Mouse (Mus musculus) MEL (cell line): ENCODE data around the gene Ccdc187. TPM values are rescaled to one million over a fixed set of nuclear protein-coding genes. Genes with fewer than 3 reads are reported as not detected.

Experiments
- DNase-seq: peaks from one replicate; pipeline ENCODE4 v3.0.0; 2011; ENCODE audit warnings: low read depth, low spot score
- H3K27ac ChIP-seq: 2 replicates; pipeline ENCODE4 v1.5.1; 2012; ENCODE audit warnings: low read depth, mild to moderate bottlenecking, control low read depth, low read length, moderate library complexity; ENCODE audit not compliant: control insufficient read depth
- H3K27me3 ChIP-seq, 2 experiments: fragments of 150-350 bp in 1 of 2; sonication (generic) in 1 of 2; 2 replicates each; pipeline ENCODE4 v1.6.1; 2012; ENCODE audit warnings: low read length in 2 of 2, mild to moderate bottlenecking in 2 of 2, improper control_type of control experiment in 1 of 2, moderate library complexity in 1 of 2; ENCODE audit not compliant: insufficient read depth in 2 of 2, control insufficient read depth in 1 of 2
- H3K36me3 ChIP-seq, 2 experiments: 2 replicates each; pipeline ENCODE4 v1.6.1; 2012 to 2014; ENCODE audit warnings: low read length in 2 of 2, improper control_type of control experiment in 1 of 2, inconsistent platforms in 1 of 2, mild to moderate bottlenecking in 1 of 2; ENCODE audit not compliant: insufficient read depth in 2 of 2, control insufficient read depth in 1 of 2
- H3K4me1 ChIP-seq, 2 experiments: fragments of 150-350 bp in 1 of 2; sonication (generic) in 1 of 2; 2 replicates each; pipeline ENCODE4 v1.6.1; 2012; ENCODE audit warnings: low read length in 2 of 2, improper control_type of control experiment in 1 of 2, mild to moderate bottlenecking in 1 of 2; ENCODE audit not compliant: insufficient read depth in 2 of 2, control insufficient read depth in 1 of 2
- H3K4me3 ChIP-seq, 2 experiments: fragments of 150-350 bp in 1 of 2; sonication (generic) in 1 of 2; 2 replicates each; pipeline ENCODE4 v1.5.1; 2012; ENCODE audit warnings: low read depth in 2 of 2, low read length in 2 of 2, mild to moderate bottlenecking in 2 of 2, moderate library complexity in 2 of 2, control low read depth in 1 of 2, improper control_type of control experiment in 1 of 2; ENCODE audit not compliant: control insufficient read depth in 1 of 2, insufficient read depth in 1 of 2
- H3K79me2 ChIP-seq: 2 replicates; pipeline ENCODE4 v1.6.1; 2012; ENCODE audit warnings: mild to moderate bottlenecking, low read length, moderate library complexity; ENCODE audit not compliant: control insufficient read depth, poor library complexity, insufficient read depth
- H3K9ac ChIP-seq: 2 replicates; pipeline ENCODE4 v1.6.1; 2012; ENCODE audit warnings: low read depth, mild to moderate bottlenecking, control low read depth, low read length, moderate library complexity; ENCODE audit not compliant: control insufficient read depth, poor library complexity, severe bottlenecking
- H3K9me3 ChIP-seq: fragments of 150-350 bp; sonication (generic); replicated peaks from 2 replicates; pipeline ENCODE4 v1.6.1; 2012; ENCODE audit warnings: mild to moderate bottlenecking, low read length, improper control_type of control experiment, moderate library complexity; ENCODE audit not compliant: insufficient read depth
- BHLHE40 ChIP-seq: IDR thresholded peaks from 2 replicates; pipeline ENCODE4 v1.6.1; 2012; ENCODE audit warnings: low read depth, mild to moderate bottlenecking, inconsistent platforms, low read length, improper control_type of control experiment, borderline replicate concordance
- CHD1 ChIP-seq: IDR thresholded peaks from 2 replicates; pipeline ENCODE4 v1.6.1; 2012; ENCODE audit warnings: low read depth, mild to moderate bottlenecking, inconsistent platforms, low read length, improper control_type of control experiment
- CHD2 ChIP-seq: IDR thresholded peaks from 2 replicates; pipeline ENCODE4 v1.6.1; 2011; ENCODE audit warnings: low read length, improper control_type of control experiment
- CTCF ChIP-seq, 3 experiments: IDR thresholded peaks in 2 of 3; conservative IDR thresholded peaks in 1 of 3; 2 replicates each; pipeline ENCODE4 v1.5.1; 2011 to 2012; ENCODE audit warnings: low read length in 3 of 3, low read depth in 2 of 3, mild to moderate bottlenecking in 2 of 3, improper control_type of control experiment in 1 of 3, inconsistent platforms in 1 of 3, mixed read lengths in 1 of 3, moderate library complexity in 1 of 3; ENCODE audit not compliant: control insufficient read depth in 1 of 3, insufficient read depth in 1 of 3, poor library complexity in 1 of 3, severe bottlenecking in 1 of 3
- E2F4 ChIP-seq: IDR thresholded peaks from 2 replicates; pipeline ENCODE4 v1.6.1; 2011; ENCODE audit warnings: low read depth, low read length, improper control_type of control experiment, borderline replicate concordance
- ELF1 ChIP-seq: IDR thresholded peaks from 2 replicates; pipeline ENCODE4 v1.6.1; 2014; ENCODE audit warnings: low read depth, mild to moderate bottlenecking, inconsistent platforms, low read length, improper control_type of control experiment, moderate library complexity
- EP300 ChIP-seq, 2 experiments: IDR thresholded peaks; 2 replicates each; pipeline ENCODE4 v1.6.1; 2011; ENCODE audit warnings: improper control_type of control experiment in 2 of 2, low read length in 2 of 2, low read depth in 1 of 2, mild to moderate bottlenecking in 1 of 2
- ETS1 ChIP-seq: IDR thresholded peaks from 2 replicates; pipeline ENCODE4 v1.6.1; 2012; ENCODE audit warnings: low read depth, mild to moderate bottlenecking, inconsistent platforms, low read length, improper control_type of control experiment, moderate library complexity
- GABPA ChIP-seq: IDR thresholded peaks from 2 replicates; pipeline ENCODE4 v1.6.1; 2012; ENCODE audit warnings: low read depth, mild to moderate bottlenecking, inconsistent platforms, low read length, improper control_type of control experiment, moderate library complexity
- GATA1 ChIP-seq: IDR thresholded peaks from 2 replicates; pipeline ENCODE4 v1.6.1; 2011; ENCODE audit warnings: low read depth, low read length, improper control_type of control experiment
- MAFK ChIP-seq: IDR thresholded peaks from 2 replicates; pipeline ENCODE4 v1.6.1; 2011; ENCODE audit warnings: low read depth, mild to moderate bottlenecking, low read length, improper control_type of control experiment, borderline replicate concordance
- MAX ChIP-seq: IDR thresholded peaks from 2 replicates; pipeline ENCODE4 v1.6.1; 2011; ENCODE audit warnings: low read length, improper control_type of control experiment
- MAZ ChIP-seq: IDR thresholded peaks from 2 replicates; pipeline ENCODE4 v1.6.1; 2012; ENCODE audit warnings: low read depth, mild to moderate bottlenecking, inconsistent platforms, low read length, improper control_type of control experiment
- MXI1 ChIP-seq: IDR thresholded peaks from 2 replicates; pipeline ENCODE4 v1.6.1; 2011; ENCODE audit warnings: mild to moderate bottlenecking, low read depth, low read length, improper control_type of control experiment
- MYB ChIP-seq: IDR thresholded peaks from 2 replicates; pipeline ENCODE4 v1.6.1; 2011; ENCODE audit warnings: mild to moderate bottlenecking, low read depth, low read length, improper control_type of control experiment
- MYC ChIP-seq: IDR thresholded peaks from 2 replicates; pipeline ENCODE4 v1.6.1; 2011; ENCODE audit warnings: low read depth, mild to moderate bottlenecking, low read length, improper control_type of control experiment, moderate library complexity
- NRF1 ChIP-seq: IDR thresholded peaks from 2 replicates; pipeline ENCODE4 v1.6.1; 2014; ENCODE audit warnings: low read depth, mild to moderate bottlenecking, inconsistent platforms, low read length, improper control_type of control experiment, moderate library complexity; ENCODE audit not compliant: poor library complexity, insufficient read depth, severe bottlenecking
- POLR2AphosphoS2 ChIP-seq: IDR thresholded peaks from 2 replicates; pipeline ENCODE4 v1.6.1; 2011; ENCODE audit warnings: low read length, improper control_type of control experiment
- POLR2AphosphoS5 ChIP-seq: IDR thresholded peaks from 2 replicates; pipeline ENCODE4 v1.6.1; 2012; ENCODE audit warnings: low read depth, borderline replicate concordance, mild to moderate bottlenecking, inconsistent platforms, low read length, moderate library complexity, mixed read lengths
- RAD21 ChIP-seq: IDR thresholded peaks from 2 replicates; pipeline ENCODE4 v1.6.1; 2011; ENCODE audit warnings: mild to moderate bottlenecking, low read depth, low read length, improper control_type of control experiment
- RCOR1 ChIP-seq: IDR thresholded peaks from 2 replicates; pipeline ENCODE4 v1.6.1; 2012; ENCODE audit warnings: low read depth, mild to moderate bottlenecking, inconsistent platforms, low read length, improper control_type of control experiment
- SIN3A ChIP-seq: IDR thresholded peaks from 2 replicates; pipeline ENCODE4 v1.6.1; 2012; ENCODE audit warnings: low read length, improper control_type of control experiment, inconsistent platforms
- SMC3 ChIP-seq: IDR thresholded peaks from 2 replicates; pipeline ENCODE4 v1.6.1; 2011; ENCODE audit warnings: low read depth, low read length, improper control_type of control experiment
- TAL1 ChIP-seq: IDR thresholded peaks from 2 replicates; pipeline ENCODE4 v1.6.1; 2012; ENCODE audit warnings: mild to moderate bottlenecking, inconsistent platforms, low read length, moderate library complexity, mixed read lengths
- TCF12 ChIP-seq: IDR thresholded peaks from 2 replicates; pipeline ENCODE4 v1.6.1; 2014; ENCODE audit warnings: low read depth, mild to moderate bottlenecking, inconsistent platforms, low read length, improper control_type of control experiment, moderate library complexity
- UBTF ChIP-seq: IDR thresholded peaks from 2 replicates; pipeline ENCODE4 v1.6.1; 2012; ENCODE audit warnings: low read depth, mild to moderate bottlenecking, inconsistent platforms, low read length, improper control_type of control experiment, moderate library complexity, borderline replicate concordance; ENCODE audit not compliant: insufficient read depth
- USF1 ChIP-seq: IDR thresholded peaks from 2 replicates; pipeline ENCODE4 v1.6.1; 2014; ENCODE audit warnings: low read depth, mild to moderate bottlenecking, inconsistent platforms, low read length, improper control_type of control experiment, moderate library complexity
- ZMIZ1 ChIP-seq: IDR thresholded peaks from 2 replicates; pipeline ENCODE4 v1.6.1; 2012; ENCODE audit warnings: low read depth, mild to moderate bottlenecking, inconsistent platforms, low read length, improper control_type of control experiment, moderate library complexity
- polyA plus RNA-seq, 2 experiments: library from polyadenylated mRNA; stranded (reverse) in 1 of 2; unstranded in 1 of 2; fragments of >175 nt in 1 of 2; fragments of >200 nt in 1 of 2; gene quantifications; 2 replicates each; pipeline versions ENCODE4 v1.2.1 to v1.2.4; 2012; ENCODE audit warnings: low replicate concordance in 2 of 2, low read depth in 1 of 2; ENCODE audit not compliant: insufficient read length in 2 of 2, insufficient read depth in 1 of 2, missing spikeins in 1 of 2
- total RNA-seq: library from RNA; depleted of rRNA; stranded (reverse); fragments of 300-350 nt; gene quantifications from 2 replicates; pipeline ENCODE4 v1.2.3, GENCODE M21; 2012

Gene Ccdc187
- total and polyA plus RNA-seq, 3 experiments = not detected

DNA sequence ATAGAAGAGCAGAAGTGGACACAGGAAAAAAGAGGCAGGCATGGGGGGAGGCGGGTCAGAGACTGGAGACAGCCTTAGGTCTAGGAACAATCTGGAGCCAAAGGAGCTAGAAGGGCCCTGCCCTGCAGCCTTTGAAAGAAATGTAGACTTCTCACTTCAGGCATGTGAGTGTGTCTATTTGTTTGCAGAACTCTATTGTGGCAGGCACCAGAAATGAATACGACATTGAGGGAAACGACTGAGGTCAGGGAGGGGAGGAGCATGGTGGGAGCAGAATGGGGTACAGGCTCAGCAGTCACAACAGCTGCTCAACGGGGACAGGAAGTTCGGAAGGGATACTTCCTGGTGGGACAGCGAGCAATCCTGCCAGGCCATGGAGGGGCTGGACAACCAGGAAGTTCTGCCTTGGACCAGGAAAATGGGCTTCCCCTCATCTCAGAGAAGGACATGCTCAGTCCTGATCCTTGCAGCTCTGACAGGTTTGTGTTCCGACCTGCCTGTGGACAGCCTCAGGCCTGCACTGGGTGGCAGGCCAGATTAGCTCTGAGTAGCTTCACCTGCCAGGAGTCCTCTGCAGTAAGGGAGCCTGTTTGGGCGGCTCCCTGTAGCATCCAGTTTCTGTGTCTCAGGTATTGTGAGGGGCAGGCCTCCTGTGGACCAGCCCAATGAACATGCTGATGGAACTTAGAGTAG lies 41.7 kb downstream of the Ccdc187 start:
- Histone ChIP-seq H3K4me3 (no peak overlapping the region), H3K79me2 (no peaks in the 10 kb centered on the region), H3K9ac (no peak overlapping the region), H3K4me1 (no peaks in the 10 kb centered on the region), H3K27me3 (peaks cover 7 to 24% of the 10 kb centered on the region in 2 experiments), H3K36me3 (no peaks in the 10 kb centered on the region)
- no peak for DNase-seq
- no peak for TF ChIP-seq ELF1
- no peak for TF ChIP-seq CHD1
- TF ChIP-seq GATA1 = no peak
- no peak for TF ChIP-seq ETS1
- TF ChIP-seq TAL1 = no peak
- TF ChIP-seq CTCF (IDR thresholded peaks at IDR 0.05 in 2 of 3, conservative IDR thresholded peaks at IDR 0.05 in 1 of 3; ENCODE audit: control insufficient read depth in 1 of 3, insufficient read depth in 1 of 3, low read depth in 2 of 3, low read length in 3 of 3, poor library complexity in 1 of 3, severe bottlenecking in 1 of 3) = no peak
- TF ChIP-seq MYB = no peak
- no peak for TF ChIP-seq MXI1
- TF ChIP-seq TCF12 = no peak
- no peak for TF ChIP-seq MAZ
- no peak for TF ChIP-seq EP300 (IDR thresholded peaks at IDR 0.05; ENCODE audit: low read depth in 1 of 2, low read length in 2 of 2)
- no peak for TF ChIP-seq MAFK
- TF ChIP-seq SIN3A = no peak
- TF ChIP-seq RAD21 = no peak
- TF ChIP-seq USF1 = no peak
- TF ChIP-seq RCOR1 = no peak
- no peak for TF ChIP-seq MYC
- no peak for TF ChIP-seq SMC3
- no peak for TF ChIP-seq POLR2AphosphoS5
- no peak for TF ChIP-seq GABPA
- TF ChIP-seq, all 39 proteins: peak for 0
- Histone ChIP-seq H3K27ac (no peak overlapping the region), H3K9me3 (no peaks in the 10 kb centered on the region)

DNA sequence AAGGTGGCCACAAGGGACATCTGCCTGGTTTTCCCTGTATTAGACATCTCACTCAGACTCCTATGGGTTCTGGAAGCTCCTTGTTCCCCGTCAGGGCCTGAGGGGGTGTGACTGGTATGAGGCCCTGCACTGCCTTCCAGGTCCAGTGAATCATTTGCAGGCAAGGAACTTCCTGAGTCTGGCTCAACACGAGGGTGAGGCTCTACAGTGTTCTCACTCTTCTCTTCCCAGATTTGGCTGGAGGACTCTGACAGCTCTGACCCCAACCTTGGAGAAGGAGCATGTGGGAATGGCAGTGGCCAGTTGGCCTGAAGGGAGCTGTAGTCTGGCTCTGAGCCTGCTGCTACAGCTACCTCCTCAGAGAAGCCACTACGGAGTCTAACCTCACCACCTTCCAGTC lies 46.8 kb downstream of the Ccdc187 start:
- Histone ChIP-seq H3K79me2 (no peaks in the 10 kb centered on the region), H3K27me3 (peaks cover 2 to 9% of the 10 kb centered on the region in 2 experiments)
- TF ChIP-seq BHLHE40 (no peak), USF1 (no peak), NRF1 (no peak), ZMIZ1 (no peak), UBTF (no peak), E2F4 (no peak), POLR2AphosphoS5 (no peak), RAD21 (no peak), POLR2AphosphoS2 (no peak), ELF1 (no peak), MYC (no peak), SIN3A (no peak), CTCF (IDR thresholded peaks at IDR 0.05 in 2 of 3, conservative IDR thresholded peaks at IDR 0.05 in 1 of 3; ENCODE audit: control insufficient read depth in 1 of 3, insufficient read depth in 1 of 3, low read depth in 2 of 3, low read length in 3 of 3, poor library complexity in 1 of 3, severe bottlenecking in 1 of 3) (no peak), MXI1 (no peak), MAX (no peak), CHD2 (no peak), TCF12 (no peak), ETS1 (no peak), EP300 (IDR thresholded peaks at IDR 0.05; ENCODE audit: low read depth in 1 of 2, low read length in 2 of 2) (no peak), SMC3 (no peak)

More for the DNA sequence above, 46.8 kb downstream of the Ccdc187 start:
- Histone ChIP-seq H3K4me1 (no peaks in the 10 kb centered on the region), H3K9ac (no peak overlapping the region), H3K36me3 (no peaks in the 10 kb centered on the region), H3K4me3 (no peak overlapping the region), H3K9me3 (no peaks in the 10 kb centered on the region), H3K27ac (no peak overlapping the region)
- no peak for DNase-seq
